Mouse (Mus musculus) intestine, embryonic 15.5 days (tissue): ENCODE results near the gene Crocc. TPM values are rescaled to one million over a fixed set of nuclear protein-coding genes. Genes with fewer than 3 reads are reported as not detected.

Experiments used
- ATAC-seq: fragments of 200-750 bp; cut with Nextera tagmentation; 2 replicates; pipeline ENCODE4 v1.8.0; 2017; ENCODE audit warnings: moderate TSS enrichment, moderate library complexity
- H3K27ac ChIP-seq: fragments of 300-500 bp; sonication (generic); 2 replicates; pipeline ENCODE4 v1.5.1; 2015; ENCODE audit warnings: mild to moderate bottlenecking, inconsistent platforms
- H3K27me3 ChIP-seq: fragments of 300-500 bp; sonication (generic); replicated peaks from 2 replicates; pipeline ENCODE4 v1.6.1; 2015; ENCODE audit warnings: inconsistent platforms
- H3K36me3 ChIP-seq: fragments of 300-500 bp; sonication (generic); 2 replicates; pipeline ENCODE4 v1.6.1; 2015; ENCODE audit warnings: inconsistent platforms
- H3K4me1 ChIP-seq: fragments of 300-500 bp; sonication (generic); replicated peaks from 2 replicates; pipeline ENCODE4 v1.6.1; 2015; ENCODE audit warnings: inconsistent platforms
- H3K4me2 ChIP-seq: fragments of 300-500 bp; sonication (generic); replicated peaks from 2 replicates; pipeline ENCODE4 v1.6.1; 2015; ENCODE audit warnings: mild to moderate bottlenecking, inconsistent platforms
- H3K4me3 ChIP-seq: fragments of 300-500 bp; sonication (generic); replicated peaks from 2 replicates; pipeline ENCODE4 v1.5.1; 2015; ENCODE audit warnings: inconsistent platforms
- H3K9ac ChIP-seq: fragments of 300-500 bp; sonication (generic); 2 replicates; pipeline ENCODE4 v1.6.1; 2015; ENCODE audit warnings: inconsistent platforms
- H3K9me3 ChIP-seq: fragments of 300-500 bp; sonication (generic); 2 replicates; pipeline ENCODE4 v1.6.1; 2016; ENCODE audit warnings: inconsistent platforms
- WGBS: fragments of 180-500 bp; shearing (Covaris S2); methylation state at CpG from one replicate; pipeline ENCODE4 v1.1.7; 2015; 5-methylcytosine and 5-hydroxymethylcytosine counted together
- polyA plus RNA-seq: library from polyadenylated mRNA; unstranded; fragments of >200 nt; fragmentation: Nextera tagmentation; extraction: Ambion mirVana; gene quantifications from 2 replicates; pipeline ENCODE4 v1.2.1, GENCODE M21; 2015

Gene Crocc
- polyA plus RNA-seq, 1 experiment from 2014 or later = 4.0 TPM

DNA sequence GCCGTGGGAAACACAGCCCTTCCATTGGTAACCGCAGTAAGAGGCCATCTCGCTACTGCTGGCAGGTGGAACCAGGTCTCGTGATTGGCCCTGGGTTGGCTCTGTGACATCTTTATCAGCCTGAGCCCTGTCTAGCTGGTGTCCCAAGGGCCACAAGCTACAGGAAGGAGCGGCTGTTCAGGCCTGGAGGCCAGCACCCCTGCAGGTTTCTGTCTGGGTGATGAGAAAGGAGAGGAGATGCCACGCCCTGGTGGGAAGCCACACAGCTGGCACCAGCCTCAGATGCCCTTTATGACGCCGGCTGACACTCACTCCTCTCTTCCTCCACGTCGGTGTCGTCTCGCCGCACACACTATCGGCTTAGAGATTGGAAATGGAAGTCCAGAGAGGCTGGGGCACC lies 70.9 kb downstream of the Crocc start:
- Histone ChIP-seq H3K27me3 (no peaks in the 10 kb centered on the region), H3K9me3 (no peaks in the 10 kb centered on the region), H3K4me3 (no peak overlapping the region), H3K36me3 (peaks cover 11% of the 10 kb centered on the region; the same call in 1 of the 2 replicates), H3K4me1 (peaks cover 15% of the 10 kb centered on the region), H3K27ac (no peak overlapping the region), H3K4me2 (no peak overlapping the region), H3K9ac (no peak overlapping the region)
- ATAC-seq = no peak
- 91% methylated on average over 14 of the region's 14 CpGs for WGBS

DNA sequence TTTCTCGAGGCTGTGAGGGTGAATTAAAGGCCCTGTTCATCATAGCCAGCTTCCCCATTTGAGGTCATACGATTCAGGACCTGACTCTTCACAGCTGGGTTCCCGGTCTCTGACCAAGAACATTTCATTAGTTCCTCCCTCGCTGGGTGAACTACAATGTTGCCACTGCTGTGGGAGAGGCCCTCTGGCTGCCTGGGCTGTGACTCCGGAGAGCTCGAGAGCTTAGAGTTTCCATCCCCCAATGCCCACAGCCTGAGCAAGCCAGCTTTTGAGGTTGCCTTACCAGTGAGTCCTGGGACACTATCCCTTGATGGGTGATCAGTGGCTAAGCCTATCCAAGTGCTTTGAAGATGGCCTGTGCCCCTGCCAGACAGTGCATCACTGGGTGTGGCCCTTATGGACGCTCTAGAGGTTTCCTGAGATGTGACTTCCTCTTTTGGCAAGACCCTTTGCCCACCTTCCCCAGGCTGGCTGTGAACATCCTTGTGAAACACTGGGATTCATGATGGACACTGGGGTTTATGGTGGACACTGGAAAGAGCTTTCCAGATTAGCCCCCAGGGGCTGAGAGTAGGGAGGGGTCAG lies 71.6 kb downstream of the Crocc start:
- Histone ChIP-seq H3K9me3 (no peaks in the 10 kb centered on the region), H3K27ac (no peak overlapping the region), H3K36me3 (peaks cover 11% of the 10 kb centered on the region; the same call in 1 of the 2 replicates), H3K4me2 (0 out of 2 replicates have a peak overlapping the region, but pooled peaks have one; percentile 11), H3K4me3 (no peak overlapping the region), H3K4me1 (peaks cover 15% of the 10 kb centered on the region), H3K9ac (no peak overlapping the region), H3K27me3 (no peaks in the 10 kb centered on the region)
- 68% methylated on average over 7 of the region's 7 CpGs for WGBS
- no peak for ATAC-seq

DNA sequence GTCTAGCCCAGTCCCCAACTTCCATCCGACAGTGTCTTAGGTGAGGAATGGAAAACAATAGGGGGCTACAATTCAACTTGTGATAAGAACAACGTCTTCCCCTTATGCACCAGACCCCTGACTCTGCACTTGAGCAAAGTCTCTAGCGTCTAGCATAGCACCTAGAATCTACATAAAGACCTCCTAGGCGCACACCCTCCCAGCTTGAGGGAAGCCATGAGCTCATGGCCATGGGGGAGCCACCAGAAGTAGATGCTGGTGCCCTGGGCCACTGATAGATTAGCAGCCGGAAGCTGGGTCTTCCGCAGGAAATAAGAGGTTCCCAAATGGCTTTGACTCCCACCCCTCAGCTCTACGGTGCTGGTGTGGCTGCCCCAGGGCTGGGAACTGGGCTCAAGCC lies 72.9 kb downstream of the Crocc start:
- peaks cover 26% of the 10 kb centered on the region for H3K4me1 ChIP-seq
- H3K9me3 ChIP-seq = no peaks in the 10 kb centered on the region
- WGBS = 33% methylated on average over 7 of the region's 7 CpGs
- peaks cover 4% of the 10 kb centered on the region; the same call in 1 of the 2 replicates for H3K36me3 ChIP-seq
- H3K9ac ChIP-seq = peak overlapping the region; percentile 94
- no peak overlapping the region for H3K27ac ChIP-seq
- peak overlapping the region; percentile 85 for H3K4me2 ChIP-seq
- peak overlapping the region; percentile 95 for H3K4me3 ChIP-seq
- no peak for ATAC-seq
- no peaks in the 10 kb centered on the region for H3K27me3 ChIP-seq

DNA sequence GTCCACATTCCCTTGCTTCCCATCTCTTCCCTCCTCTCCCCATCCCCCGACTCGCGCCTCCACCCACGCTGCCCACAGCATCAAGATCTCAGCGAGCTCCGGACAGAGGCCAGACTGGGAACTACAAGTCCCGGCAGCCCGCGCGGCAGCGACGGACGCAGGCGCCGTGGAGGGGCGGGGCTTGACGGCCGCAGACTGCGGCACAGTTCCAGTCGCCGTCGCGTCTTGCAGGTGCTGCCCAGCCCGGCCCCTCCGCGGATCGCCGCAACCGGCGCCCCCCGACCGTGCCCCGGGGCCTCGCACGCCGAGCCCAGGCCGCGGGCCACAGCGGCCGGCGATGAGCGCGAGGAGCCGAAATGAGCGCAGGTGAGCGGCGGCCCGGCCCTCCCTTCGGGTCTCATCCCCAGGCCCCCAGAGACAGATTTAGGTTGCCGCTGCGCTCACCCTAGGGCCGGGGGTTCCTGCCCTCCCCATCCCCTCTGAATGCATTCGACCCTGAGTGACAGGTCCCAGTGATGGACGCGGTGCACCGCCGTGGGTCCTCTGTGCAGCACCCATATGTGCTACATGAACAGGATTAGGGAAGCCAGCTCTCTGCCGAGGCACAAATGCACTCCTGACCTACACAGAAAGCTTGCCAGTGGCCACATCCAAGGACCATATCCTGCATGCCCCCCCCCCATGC lies 73.5 kb downstream of the Crocc start, which contains the start of gene Atp13a2:
TSS of gene Atp13a2 (plus strand) at position 163 of the 685 bp plus-strand sequence.
- Histone ChIP-seq H3K27me3 (no peaks in the 10 kb centered on the region), H3K4me2 (peak within 1 kb of the TSS; percentile 85), H3K9me3 (no peaks in the 10 kb centered on the region), H3K9ac (peak within 1 kb of the TSS; percentile 94), H3K4me3 (peak within 1 kb of the TSS; percentile 95), H3K27ac (peak within 1 kb of the TSS; percentile 44; the same call in 1 of the 2 replicates), H3K4me1 (peaks cover 26% of the 10 kb centered on the region), H3K36me3 (no peaks in the 10 kb centered on the region)
- under 1% methylated on average over 58 of the region's 58 CpGs for WGBS
- peak; percentile 89 for ATAC-seq

DNA sequence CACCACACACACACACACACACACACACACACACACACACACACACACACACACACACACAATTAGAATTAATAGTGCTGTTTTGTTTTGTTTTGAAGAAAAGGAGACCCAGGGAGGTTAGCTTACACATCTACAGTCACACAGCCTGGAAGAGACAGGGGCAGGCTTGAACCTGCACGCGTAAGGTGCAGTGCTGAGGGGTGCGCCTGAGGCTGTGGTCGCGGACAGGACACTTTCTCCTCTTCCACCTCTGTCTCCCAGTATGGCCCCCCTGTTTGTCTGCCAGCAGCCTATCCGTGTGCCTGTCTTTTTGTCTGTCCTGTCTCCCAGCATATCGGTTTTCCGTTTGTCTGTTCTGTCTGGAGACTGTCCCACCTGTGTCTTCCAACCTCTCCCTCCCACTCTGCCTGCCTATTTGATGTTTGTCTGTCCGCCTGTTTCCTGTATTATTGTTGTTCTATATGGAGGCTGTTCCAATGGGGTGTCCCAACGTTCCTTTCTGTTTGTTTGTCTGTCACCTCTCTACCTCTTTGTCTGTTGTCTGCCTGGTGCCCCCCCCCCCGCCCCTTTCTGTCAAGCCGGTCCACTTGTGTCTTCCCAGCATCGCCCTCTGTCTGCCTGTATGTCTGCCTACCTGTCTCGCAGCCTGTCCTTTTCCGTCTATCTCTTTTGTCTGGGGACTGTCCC lies 74.2 kb downstream of the Crocc start:
- Histone ChIP-seq H3K27ac (no peak overlapping the region), H3K36me3 (no peaks in the 10 kb centered on the region), H3K4me1 (peaks cover 26% of the 10 kb centered on the region), H3K9ac (peak overlapping the region; percentile 94), H3K4me3 (peak overlapping the region; percentile 95), H3K27me3 (no peaks in the 10 kb centered on the region), H3K4me2 (peak overlapping the region; percentile 85), H3K9me3 (no peaks in the 10 kb centered on the region)
- ATAC-seq = no peak; the same call in none of the 2 replicates
- WGBS = 27% methylated on average over 15 of the region's 15 CpGs

DNA sequence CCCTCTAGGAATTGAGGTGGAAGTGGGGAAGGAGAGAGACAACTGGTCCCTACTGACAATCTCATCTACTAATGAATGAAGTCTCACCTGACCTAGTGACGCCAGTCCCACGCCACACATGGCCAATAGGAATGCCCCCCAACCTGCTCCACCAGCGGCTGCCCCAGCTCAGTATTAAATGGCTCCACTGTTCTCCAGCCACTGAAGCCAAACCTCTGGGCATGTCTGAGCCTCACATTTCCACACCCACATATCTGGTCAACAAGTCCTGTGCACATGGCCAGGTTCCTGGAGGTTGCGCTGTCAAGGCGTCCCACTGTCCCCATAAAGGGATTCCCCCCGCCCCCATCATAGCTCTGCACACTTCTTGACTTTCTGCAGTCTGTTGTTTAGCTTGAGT lies 75.8 kb downstream of the Crocc start:
- no peaks in the 10 kb centered on the region for H3K9me3 ChIP-seq
- H3K36me3 ChIP-seq = peaks cover 5% of the 10 kb centered on the region
- no peak overlapping the region for H3K4me3 ChIP-seq
- no peak overlapping the region for H3K27ac ChIP-seq
- H3K4me1 ChIP-seq = peaks cover 26% of the 10 kb centered on the region
- no peaks in the 10 kb centered on the region for H3K27me3 ChIP-seq
- no peak overlapping the region for H3K4me2 ChIP-seq
- 86% methylated on average over 6 of the region's 6 CpGs for WGBS
- ATAC-seq = no peak
- H3K9ac ChIP-seq = no peak overlapping the region

DNA sequence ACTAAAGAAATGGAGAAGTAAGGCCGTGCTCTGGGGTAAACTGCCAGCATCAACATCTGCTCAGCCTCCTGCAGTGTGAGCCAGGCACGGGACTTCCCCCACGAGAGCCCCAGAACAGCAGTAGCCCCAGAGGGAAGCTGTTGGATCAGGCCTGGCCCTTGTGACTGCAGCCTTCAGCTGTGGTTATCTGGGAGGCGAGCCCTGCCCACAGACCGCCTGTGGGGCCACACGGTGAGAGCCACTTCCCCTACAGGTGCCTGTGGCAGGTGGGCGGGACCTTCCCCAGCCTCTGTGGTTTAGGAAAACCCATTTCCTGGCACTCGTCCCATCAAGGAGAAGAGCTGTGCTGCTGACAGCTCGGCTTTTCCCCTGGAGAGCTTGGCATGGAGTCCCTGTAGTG lies 76.9 kb downstream of the Crocc start:
- ATAC-seq = peak; percentile 75
- Histone ChIP-seq H3K9ac (peak overlapping the region; percentile 28; the same call in 1 of the 2 replicates), H3K4me3 (no peak overlapping the region), H3K4me1 (peaks cover 17% of the 10 kb centered on the region), H3K27me3 (no peaks in the 10 kb centered on the region), H3K9me3 (no peaks in the 10 kb centered on the region), H3K4me2 (0 out of 2 replicates have a peak overlapping the region, but pooled peaks have one; percentile 9), H3K36me3 (peaks cover 12% of the 10 kb centered on the region), H3K27ac (peak overlapping the region; percentile 79)
- WGBS = 12% methylated on average over 9 of the region's 9 CpGs

DNA sequence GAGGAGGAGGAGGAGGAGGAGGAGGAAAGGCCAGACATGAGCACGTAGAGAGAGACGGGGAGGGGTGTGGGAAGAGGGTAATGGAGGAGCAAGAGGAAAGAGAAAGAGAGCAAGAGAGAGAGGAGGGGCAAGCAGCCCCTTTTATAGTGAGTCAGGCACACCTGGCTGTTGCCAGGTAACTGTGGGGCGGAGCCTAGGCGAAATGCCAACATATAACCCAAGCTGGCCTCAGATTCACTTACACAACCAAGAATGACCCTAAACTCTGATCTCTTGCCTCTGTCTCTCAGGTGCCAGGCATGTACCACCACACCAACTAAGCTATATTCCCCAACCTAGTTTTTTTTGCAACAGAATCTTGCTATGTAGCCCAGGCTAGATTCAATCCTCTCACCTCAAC lies 77.5 kb downstream of the Crocc start:
- no peak for ATAC-seq
- Histone ChIP-seq H3K27ac (peak overlapping the region; percentile 79), H3K9me3 (no peaks in the 10 kb centered on the region), H3K4me3 (no peak overlapping the region), H3K36me3 (peaks cover 12% of the 10 kb centered on the region), H3K4me1 (peaks cover 20% of the 10 kb centered on the region), H3K27me3 (no peaks in the 10 kb centered on the region), H3K9ac (peak overlapping the region; percentile 28; the same call in 1 of the 2 replicates), H3K4me2 (no peak overlapping the region)
- WGBS = 35% methylated on average over 4 of the region's 4 CpGs

DNA sequence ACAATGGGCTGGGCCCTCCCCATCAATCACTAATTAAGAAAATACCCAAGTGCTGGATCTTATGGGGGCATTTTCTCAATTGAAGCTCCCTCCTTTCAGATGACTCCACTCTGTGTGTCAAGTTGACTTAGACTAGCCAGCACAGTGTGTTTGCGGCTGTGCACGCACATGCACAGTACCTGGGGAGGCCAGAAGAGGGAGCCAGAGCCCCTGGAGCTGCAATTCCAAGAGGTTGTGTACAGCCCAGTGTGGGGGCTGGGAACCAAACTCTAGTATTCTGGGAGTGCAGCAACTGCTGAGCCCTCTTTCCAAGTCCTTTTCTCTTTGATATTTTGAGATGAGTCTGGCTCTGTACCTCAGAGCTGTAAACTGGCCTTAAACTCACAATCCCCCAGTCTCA lies 78.7 kb downstream of the Crocc start:
- H3K4me3 ChIP-seq = no peak overlapping the region
- no peak overlapping the region for H3K27ac ChIP-seq
- WGBS = 97% methylated on average over 2 of the region's 2 CpGs
- H3K36me3 ChIP-seq = peaks cover 12% of the 10 kb centered on the region
- ATAC-seq = no peak
- no peak overlapping the region for H3K9ac ChIP-seq
- peaks cover 24% of the 10 kb centered on the region for H3K4me1 ChIP-seq
- H3K9me3 ChIP-seq = no peaks in the 10 kb centered on the region
- H3K27me3 ChIP-seq = no peaks in the 10 kb centered on the region
- no peak overlapping the region for H3K4me2 ChIP-seq

DNA sequence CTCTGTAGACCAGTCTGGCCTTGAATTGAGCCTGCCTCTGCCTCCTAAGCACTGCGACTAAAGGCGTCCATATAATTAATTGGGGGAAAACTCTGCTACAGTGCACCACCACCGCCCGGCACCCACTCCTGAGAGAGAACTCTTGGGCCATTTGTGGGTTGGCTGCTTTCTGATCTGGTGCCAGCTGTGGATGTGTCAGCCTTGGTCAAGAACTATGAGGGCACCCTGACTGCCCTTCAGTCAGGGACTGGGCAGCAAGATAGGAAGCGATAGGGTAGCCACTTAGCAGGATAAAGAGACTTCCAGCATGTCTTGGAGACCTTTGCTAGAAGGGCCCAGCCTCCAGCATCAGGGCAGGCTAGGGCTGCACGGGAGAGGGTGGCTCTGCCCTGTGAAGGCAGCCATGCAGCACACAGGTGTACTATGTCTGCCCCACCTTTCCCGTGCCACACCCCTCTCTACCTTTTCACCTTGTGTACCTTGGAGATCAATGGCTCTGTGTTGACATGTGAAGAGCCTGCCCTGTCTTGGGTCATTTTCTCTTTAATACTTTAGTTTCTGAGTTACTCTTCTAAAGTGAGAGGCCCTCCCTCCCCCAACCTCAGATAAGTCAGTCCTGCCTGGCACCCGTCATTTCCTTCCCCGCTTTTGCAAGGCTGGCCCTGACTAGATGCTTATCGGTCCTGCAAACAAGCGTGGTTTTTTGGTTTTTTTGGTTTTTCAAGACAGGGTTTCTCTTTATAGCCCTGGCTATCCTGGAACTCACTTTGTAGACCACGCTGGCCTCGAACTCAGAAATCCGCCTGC lies 82.3 kb downstream of the Crocc start:
- Histone ChIP-seq H3K9me3 (no peaks in the 10 kb centered on the region), H3K4me1 (peaks cover 22% of the 10 kb centered on the region), H3K9ac (no peak overlapping the region), H3K27ac (peak overlapping the region; percentile 56), H3K27me3 (no peaks in the 10 kb centered on the region), H3K36me3 (peaks cover 26% of the 10 kb centered on the region), H3K4me3 (no peak overlapping the region), H3K4me2 (no peak overlapping the region)
- 78% methylated on average over 14 of the region's 14 CpGs for WGBS
- peak; percentile 79 for ATAC-seq

DNA sequence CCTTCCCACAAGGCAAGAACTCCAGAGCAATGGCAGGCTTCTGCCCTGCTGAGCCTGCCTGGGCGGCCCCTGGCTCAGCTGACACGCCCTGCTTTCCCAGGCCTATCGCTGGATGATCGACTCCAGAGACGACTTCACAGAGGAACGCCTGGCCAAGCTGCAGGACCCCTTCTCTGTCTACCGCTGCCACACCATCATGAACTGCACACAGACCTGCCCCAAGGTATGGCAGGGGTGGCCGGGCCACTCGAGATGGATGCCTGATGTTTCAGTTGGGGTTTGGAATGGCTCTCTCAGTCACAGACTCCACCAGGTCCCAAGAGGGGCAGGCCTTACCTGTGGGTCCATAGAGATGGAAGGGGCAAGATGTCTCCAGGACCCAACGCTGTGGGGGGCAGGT lies 83.1 kb downstream of the Crocc start:
- no peaks in the 10 kb centered on the region for H3K27me3 ChIP-seq
- H3K9me3 ChIP-seq = no peaks in the 10 kb centered on the region
- H3K4me2 ChIP-seq = no peak overlapping the region
- no peak overlapping the region for H3K4me3 ChIP-seq
- ATAC-seq = peak; percentile 42; the same call in 1 of the 2 replicates
- peak overlapping the region; percentile 56; the same call in 1 of the 2 replicates for H3K27ac ChIP-seq
- no peak overlapping the region for H3K9ac ChIP-seq
- WGBS = 63% methylated on average over 10 of the region's 10 CpGs
- H3K36me3 ChIP-seq = peaks cover 33% of the 10 kb centered on the region
- peaks cover 19% of the 10 kb centered on the region for H3K4me1 ChIP-seq

DNA sequence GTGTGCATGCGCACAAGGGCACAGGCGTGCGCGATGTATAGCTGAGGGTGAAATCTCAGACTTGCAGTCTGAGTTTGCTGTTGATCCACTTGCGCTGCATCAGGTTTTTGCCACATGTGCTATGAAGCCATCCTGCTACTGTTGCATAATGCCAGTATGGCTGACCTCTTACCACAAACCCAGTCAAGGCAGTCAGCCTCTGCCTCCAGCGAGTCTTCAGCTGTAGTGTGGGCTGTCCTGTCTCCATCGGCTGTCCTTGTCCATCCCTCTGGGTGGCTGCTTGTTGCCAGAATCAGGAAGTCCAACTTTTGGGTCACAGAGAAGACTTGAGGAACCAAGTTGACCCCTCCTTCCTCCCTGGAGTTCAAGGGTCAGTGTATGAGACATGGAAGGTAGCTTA lies 85.0 kb downstream of the Crocc start:
- Histone ChIP-seq H3K27me3 (no peaks in the 10 kb centered on the region), H3K27ac (no peak overlapping the region), H3K4me2 (no peak overlapping the region), H3K4me1 (peaks cover 19% of the 10 kb centered on the region), H3K9me3 (no peaks in the 10 kb centered on the region), H3K36me3 (peaks cover 46% of the 10 kb centered on the region), H3K4me3 (no peak overlapping the region), H3K9ac (no peak overlapping the region)
- no peak for ATAC-seq
- WGBS = 96% methylated on average over 7 of the region's 7 CpGs
